Mouse (Mus musculus) thymus, postnatal 14 days (tissue): ENCODE results near the gene Myh10.
"Not testable (repeated sequence)": the region's sequence is repeated elsewhere in the genome, so short reads cannot be mapped to it uniquely, and the experiment has no call there.

Source experiments
- DNase-seq: peaks from one replicate; pipeline ENCODE4 v3.0.0; 2021

Gene Myh10

GRCm38 (mm10) chr11:68693447-68694040 lies 2.2 kb downstream of the Myh10 start:
- no peak for DNase-seq

- no peak for DNase-seq
Observed at GRCm38 (mm10) chr11:68702370-68702769, 11.0 kb downstream of the Myh10 start.

- no peak for DNase-seq
Observed at GRCm38 (mm10) chr11:68703360-68703759, 12.0 kb downstream of the Myh10 start.

- no peak for DNase-seq
Observed at GRCm38 (mm10) chr11:68704258-68704657, 12.9 kb downstream of the Myh10 start.

- DNase-seq: no peak
Observed at GRCm38 (mm10) chr11:68704847-68705246, 13.5 kb downstream of the Myh10 start.

GRCm38 (mm10) chr11:68706524-68707429 lies 15.4 kb downstream of the Myh10 start:
- no peak for DNase-seq

GRCm38 (mm10) chr11:68707881-68708582 lies 16.7 kb downstream of the Myh10 start:
- DNase-seq: no peak

GRCm38 (mm10) chr11:68716167-68716566 lies 24.8 kb downstream of the Myh10 start:
- no peak for DNase-seq

- no peak for DNase-seq
Observed at GRCm38 (mm10) chr11:68717171-68717840, 25.9 kb downstream of the Myh10 start.

GRCm38 (mm10) chr11:68719096-68719648 lies 27.8 kb downstream of the Myh10 start:
- no peak for DNase-seq

- DNase-seq: no peak
Observed at GRCm38 (mm10) chr11:68719774-68720173, 28.4 kb downstream of the Myh10 start.

GRCm38 (mm10) chr11:68724117-68724516 lies 32.8 kb downstream of the Myh10 start:
- DNase-seq: peak; percentile 33

- no peak for DNase-seq
Observed at GRCm38 (mm10) chr11:68728693-68729092, 37.3 kb downstream of the Myh10 start.

GRCm38 (mm10) chr11:68730792-68731191 lies 39.4 kb downstream of the Myh10 start:
- no peak for DNase-seq

- DNase-seq: no peak
Observed at GRCm38 (mm10) chr11:68732066-68732465, 40.7 kb downstream of the Myh10 start.

- not testable (repeated sequence) for DNase-seq
Observed at GRCm38 (mm10) chr11:68733401-68733800, 42.0 kb downstream of the Myh10 start.

- DNase-seq: no peak
Observed at GRCm38 (mm10) chr11:68739509-68739908, 48.1 kb downstream of the Myh10 start.

GRCm38 (mm10) chr11:68742658-68743057 lies 51.3 kb downstream of the Myh10 start:
- DNase-seq: no peak

GRCm38 (mm10) chr11:68744150-68744549 lies 52.8 kb downstream of the Myh10 start:
- no peak for DNase-seq

GRCm38 (mm10) chr11:68745374-68746200 lies 54.2 kb downstream of the Myh10 start:
- no peak for DNase-seq

GRCm38 (mm10) chr11:68748121-68748520 lies 56.8 kb downstream of the Myh10 start:
- DNase-seq: no peak

- DNase-seq: no peak
Observed at GRCm38 (mm10) chr11:68750206-68750605, 58.8 kb downstream of the Myh10 start.
